Mouse (Mus musculus) midbrain, postnatal 0 days (tissue): ENCODE data around the gene Rab36. TPM values are rescaled to one million over a fixed set of nuclear protein-coding genes. Genes with fewer than 3 reads are reported as not detected.

Source experiments
- ATAC-seq: fragments of 200-750 bp; cut with Nextera tagmentation; 2 replicates; pipeline ENCODE4 v1.8.0; 2017; ENCODE audit warnings: moderate number of reproducible peaks, mild to moderate bottlenecking, moderate TSS enrichment, moderate library complexity; ENCODE audit not compliant: low FRiP score
- DNase-seq: peaks from one replicate; pipeline ENCODE4 v3.0.0-alpha.2; 2015; ENCODE audit warnings: low spot score
- H3K27ac ChIP-seq: fragments of 300-500 bp; sonication (generic); 2 replicates; pipeline ENCODE4 v1.5.1; 2014; ENCODE audit warnings: low read depth, mild to moderate bottlenecking, low read length, mixed read lengths
- H3K27me3 ChIP-seq: fragments of 300-500 bp; sonication (generic); 2 replicates; pipeline ENCODE4 v1.6.1; 2014; ENCODE audit warnings: low read length, control low read depth, mixed read lengths; ENCODE audit not compliant: insufficient read depth
- H3K36me3 ChIP-seq: fragments of 300-500 bp; sonication (generic); 2 replicates; pipeline ENCODE4 v1.6.1; 2014; ENCODE audit warnings: low read length, control low read depth, mixed read lengths; ENCODE audit not compliant: insufficient read depth
- H3K4me1 ChIP-seq: fragments of 300-500 bp; sonication (generic); 2 replicates; pipeline ENCODE4 v1.6.1; 2014; ENCODE audit warnings: mild to moderate bottlenecking, control low read depth, antibody characterized with exemption, low read length, mixed read lengths; ENCODE audit not compliant: insufficient read depth
- H3K4me2 ChIP-seq: fragments of 300-500 bp; sonication (generic); 2 replicates; pipeline ENCODE4 v1.6.1; 2014; ENCODE audit warnings: low read depth, mild to moderate bottlenecking, low read length, mixed read lengths; ENCODE audit not compliant: poor library complexity, severe bottlenecking
- H3K4me3 ChIP-seq: fragments of 300-500 bp; sonication (generic); 2 replicates; pipeline ENCODE4 v1.5.1; 2014; ENCODE audit warnings: low read depth, mild to moderate bottlenecking, low read length, moderate library complexity
- H3K9ac ChIP-seq: fragments of 300-500 bp; sonication (generic); replicated peaks from 2 replicates; pipeline ENCODE4 v1.6.1; 2014; ENCODE audit warnings: mild to moderate bottlenecking, low read length, moderate library complexity, mixed read lengths; ENCODE audit not compliant: poor library complexity, severe bottlenecking
- H3K9me3 ChIP-seq: fragments of 300-500 bp; sonication (generic); 2 replicates; pipeline ENCODE4 v1.6.1; 2016; ENCODE audit warnings: low read length, control low read depth
- CTCF ChIP-seq: IDR thresholded peaks from 2 replicates; pipeline ENCODE4 v1.5.1; 2016; ENCODE audit warnings: antibody characterized with exemption, mild to moderate bottlenecking
- WGBS: fragments of 180-500 bp; shearing (Covaris S2); extraction: QIAGEN DNeasy Blood & Tissue Kit; methylation state at CpG from one replicate; pipeline ENCODE4 v1.1.7; 2014; 5-methylcytosine and 5-hydroxymethylcytosine counted together
- polyA plus RNA-seq: library from polyadenylated mRNA; unstranded; fragments of >200 nt; fragmentation: Nextera tagmentation; extraction: Ambion mirVana; gene quantifications from 2 replicates; pipeline ENCODE4 v1.2.1, GENCODE M21; 2015
- total RNA-seq: library from RNA; depleted of rRNA; stranded (reverse); fragments of >200 nt; gene quantifications from 2 replicates; pipeline ENCODE4 v1.2.3, GENCODE M21; 2014; rRNA removed

The Rab36 gene
- total and polyA plus RNA-seq, 2 experiments from 2014 or later: 15.5 to 30.9 TPM

DNA sequence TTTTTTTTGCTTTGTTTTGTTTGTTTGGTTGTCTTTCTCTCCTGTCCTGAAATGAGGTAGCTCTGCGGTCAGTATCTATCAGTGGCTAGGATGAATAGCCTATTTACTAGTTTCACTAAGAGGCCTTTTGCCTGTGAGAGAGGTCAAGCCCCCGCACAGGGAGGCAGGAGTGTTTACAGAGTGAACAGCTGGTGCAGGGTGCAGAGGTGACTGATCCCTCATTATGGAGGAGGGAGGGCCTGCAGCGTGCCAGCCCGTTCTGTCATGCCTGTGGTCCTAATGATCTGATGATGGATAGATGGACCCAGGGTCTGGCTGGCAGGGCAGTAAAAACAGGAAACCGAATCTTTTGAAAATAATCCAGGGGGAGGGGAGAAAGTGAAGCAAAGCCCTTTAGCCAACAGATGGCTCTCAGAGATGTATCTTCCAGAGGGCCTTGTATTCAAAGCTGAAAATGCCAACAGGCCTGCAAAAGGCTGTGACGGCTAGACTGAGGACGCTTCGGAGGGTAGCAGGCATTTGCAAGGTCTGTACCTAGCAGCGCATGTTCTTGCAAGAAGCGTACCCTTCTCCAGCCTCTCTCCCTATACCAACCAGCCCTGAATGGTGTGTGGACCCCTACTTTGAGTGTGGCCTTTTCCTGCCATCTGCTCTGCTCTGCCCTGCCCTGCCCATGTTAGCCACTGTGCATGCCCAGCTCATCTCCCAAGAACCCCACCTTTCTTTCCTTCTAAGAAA, 61.8 kb downstream of the Rab36 start:
- peak; percentile 42 for DNase-seq
- Histone ChIP-seq H3K4me2 (no peak overlapping the region), H3K4me3 (no peak overlapping the region), H3K9ac (no peak overlapping the region), H3K9me3 (no peaks in the 10 kb centered on the region), H3K27ac (no peak overlapping the region), H3K4me1 (peaks cover 10% of the 10 kb centered on the region; the same call in 1 of the 2 replicates), H3K36me3 (no peaks in the 10 kb centered on the region), H3K27me3 (no peaks in the 10 kb centered on the region)
- WGBS: 43% methylated on average over 10 of the region's 10 CpGs
- ATAC-seq: no peak
- no peak for TF ChIP-seq CTCF

DNA sequence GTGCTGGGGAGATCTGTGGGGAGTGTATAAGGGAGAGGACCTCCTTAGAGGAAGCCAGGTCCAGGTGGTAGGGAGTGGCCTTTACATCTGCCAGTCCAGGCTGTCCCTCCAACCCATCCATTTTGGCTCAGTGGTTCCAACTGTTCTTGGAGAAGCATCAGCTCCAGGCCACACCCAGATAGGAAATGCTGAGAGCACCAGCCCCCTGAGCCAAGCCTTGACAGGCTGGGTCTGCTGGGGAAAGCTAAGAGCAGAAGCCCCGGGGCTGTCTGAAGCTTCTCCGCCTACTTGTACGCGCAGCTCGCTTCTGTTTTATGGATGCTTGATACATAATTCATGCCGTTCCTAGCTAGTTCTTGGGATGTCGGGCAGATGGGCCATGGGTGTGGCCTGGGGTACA, 63.4 kb downstream of the Rab36 start:
- DNase-seq (peak; percentile 51), ATAC-seq (no peak)
- Histone ChIP-seq H3K4me3 (no peak overlapping the region), H3K36me3 (no peaks in the 10 kb centered on the region), H3K9me3 (no peaks in the 10 kb centered on the region), H3K27me3 (no peaks in the 10 kb centered on the region), H3K4me1 (peaks cover 10% of the 10 kb centered on the region; the same call in 1 of the 2 replicates), H3K4me2 (no peak overlapping the region), H3K27ac (0 out of 2 replicates have a peak overlapping the region, but pooled peaks have one; percentile 32), H3K9ac (no peak overlapping the region)
- TF ChIP-seq CTCF: no peak
- 38% methylated on average over 7 of the region's 7 CpGs for WGBS

DNA sequence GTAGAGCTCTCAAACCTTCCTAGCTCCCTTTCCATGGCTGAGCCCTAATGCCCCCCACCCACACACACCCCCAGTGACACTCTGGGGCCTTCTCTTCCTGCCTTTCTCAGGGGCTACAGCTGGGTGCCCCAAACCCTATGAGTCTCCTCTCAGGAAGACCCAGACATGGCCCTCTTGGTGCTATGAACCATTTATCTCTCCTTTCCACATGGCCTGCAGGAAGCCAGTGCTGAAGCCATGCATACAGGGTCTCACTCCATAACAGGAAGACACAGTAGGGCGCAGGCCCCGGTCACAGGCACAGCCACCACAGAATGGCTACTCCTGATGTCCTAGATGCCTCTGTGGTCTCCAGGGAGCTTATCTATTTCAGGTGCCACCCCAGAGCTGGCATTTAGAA, 66.6 kb downstream of the Rab36 start:
- Histone ChIP-seq H3K27me3 (no peaks in the 10 kb centered on the region), H3K36me3 (no peaks in the 10 kb centered on the region), H3K4me3 (no peak overlapping the region), H3K9me3 (no peaks in the 10 kb centered on the region), H3K4me1 (peaks cover 19% of the 10 kb centered on the region; the same call in 1 of the 2 replicates), H3K4me2 (no peak overlapping the region), H3K9ac (no peak overlapping the region), H3K27ac (no peak overlapping the region)
- WGBS: 91% methylated on average over 2 of the region's 2 CpGs
- DNase-seq (no peak), ATAC-seq (no peak)
- no peak for TF ChIP-seq CTCF

Other genes with a start within 250 kb of the Rab36 start
- 217 and 219 TPM in 2 replicates for gene Gnaz, start 69.9 kb upstream of the Rab36 start, total RNA-seq
- gene Gnaz, start 69.9 kb upstream of the Rab36 start, polyA plus RNA-seq: 132 and 133 TPM in 2 replicates
- gene Rsph14, start 4.5 kb upstream of the Rab36 start, total RNA-seq: 0.27 and 1.5 TPM in 2 replicates
- gene Rsph14, start 4.5 kb upstream of the Rab36 start, polyA plus RNA-seq: 0.43 and 1.2 TPM in 2 replicates
- gene Bcr, start 23.5 kb downstream of the Rab36 start, total RNA-seq: 59.8 and 63.5 TPM in 2 replicates
- gene Bcr, start 23.5 kb downstream of the Rab36 start, polyA plus RNA-seq: 9.4 and 11.0 TPM in 2 replicates
- 37.5 and 52.8 TPM in 2 replicates for gene Specc1l, start 175.0 kb downstream of the Rab36 start, total RNA-seq
- gene Specc1l, start 175.0 kb downstream of the Rab36 start, polyA plus RNA-seq: 21.1 and 23.6 TPM in 2 replicates